Mouse (Mus musculus) megakaryocyte, embryonic 14.5 days (primary cell): ENCODE measurements around the gene Pptc7.

Experiments used
- FLI1 ChIP-seq: IDR thresholded peaks from 2 replicates; pipeline ENCODE4 v1.6.1; 2012; ENCODE audit warnings: low read length, inconsistent platforms, mixed read lengths
- GATA1 ChIP-seq: IDR thresholded peaks from 3 replicates; pipeline ENCODE4 v1.6.1; 2012; ENCODE audit warnings: mixed read lengths, low read length, inconsistent platforms, borderline replicate concordance

DNA sequence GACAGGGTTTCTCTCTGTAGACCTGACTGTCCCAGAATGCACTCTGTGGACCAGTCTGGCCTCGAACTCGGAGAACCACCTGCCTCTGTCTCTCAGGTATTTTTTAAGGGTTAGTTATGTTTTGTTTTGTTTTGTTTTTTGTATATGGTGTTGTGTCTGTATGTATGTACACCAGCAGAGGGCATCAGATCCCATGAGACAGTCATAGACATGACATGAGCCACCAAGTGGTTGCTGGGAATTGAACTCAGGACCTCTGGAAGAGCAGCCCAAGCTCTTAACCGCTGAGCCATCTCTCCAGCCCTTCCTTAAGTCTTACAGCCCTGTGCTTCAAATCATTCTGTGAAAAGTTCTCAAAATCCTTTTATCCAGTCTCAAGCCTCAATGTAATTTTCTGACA lies 19.0 kb upstream of the Pptc7 start:
- no peak for TF ChIP-seq GATA1
- TF ChIP-seq FLI1 = no peak
